Mouse (Mus musculus) lung, postnatal 0 days (tissue): ENCODE data around the gene Hnrnpa3.

Source experiments
- CTCF ChIP-seq: IDR thresholded peaks from 2 replicates; pipeline ENCODE4 v1.5.1; 2016; ENCODE audit warnings: antibody characterized with exemption, mild to moderate bottlenecking
- EP300 ChIP-seq: IDR thresholded peaks from 2 replicates; pipeline ENCODE4 v1.6.1; 2016; ENCODE audit warnings: antibody characterized with exemption, mild to moderate bottlenecking, control low read depth

- no peak for TF ChIP-seq EP300
- no peak for TF ChIP-seq CTCF
Measured at GRCm38 (mm10) chr2:75700543-75700942, 41.5 kb downstream of the Hnrnpa3 start.
